Mouse (Mus musculus) brain, embryonic 18.5 days (tissue): ENCODE data around the gene Dennd1b.

Experiments used
- DNase-seq: peaks from one replicate; pipeline ENCODE4 v3.0.0-alpha.2; 2012; ENCODE audit warnings: low read depth, low spot score

Gene Dennd1b

DNA sequence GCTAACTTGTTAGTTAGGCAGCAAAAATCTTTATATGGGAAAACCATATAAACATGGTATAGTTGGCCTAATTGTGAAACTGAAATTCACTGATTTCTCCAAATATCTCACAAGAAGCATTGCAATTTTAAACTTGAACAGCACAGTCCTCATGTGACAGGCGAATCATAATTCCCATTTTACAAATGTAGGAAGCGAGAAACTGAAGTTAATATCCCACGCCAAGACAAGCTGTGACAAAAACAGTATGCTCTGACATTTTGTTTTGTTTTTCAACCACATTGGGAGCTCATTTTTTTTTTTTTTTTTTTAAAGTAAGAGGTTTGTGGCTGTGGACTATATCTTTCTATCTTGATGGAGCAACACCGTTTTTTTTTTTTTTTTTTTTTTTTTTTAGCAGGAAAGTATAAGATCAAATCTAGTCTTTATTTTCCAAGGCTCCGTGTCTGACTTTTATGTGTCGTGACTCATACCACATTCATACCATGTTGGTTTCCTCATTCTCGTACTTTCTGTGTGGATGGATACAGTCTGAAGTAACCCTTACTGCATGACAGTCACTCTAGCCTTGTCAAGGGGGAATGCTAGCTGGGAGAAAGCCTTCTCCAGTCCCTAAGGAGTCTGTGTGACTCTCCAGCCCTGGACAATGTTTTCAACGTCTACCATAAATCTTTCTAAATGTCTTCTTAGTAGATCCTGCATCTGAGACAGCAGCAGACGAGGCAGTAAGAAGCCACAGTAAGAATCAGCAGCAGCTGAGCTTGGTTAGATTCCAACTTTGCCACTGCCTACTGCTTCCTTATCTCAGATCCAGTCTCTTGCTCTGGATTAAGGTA is 751 bp upstream of the Dennd1b start:
- DNase-seq: no peak

GRCm38 (mm10) chr1:138963868-138964458 is 728 bp downstream of the Dennd1b start:
- no peak for DNase-seq

DNA sequence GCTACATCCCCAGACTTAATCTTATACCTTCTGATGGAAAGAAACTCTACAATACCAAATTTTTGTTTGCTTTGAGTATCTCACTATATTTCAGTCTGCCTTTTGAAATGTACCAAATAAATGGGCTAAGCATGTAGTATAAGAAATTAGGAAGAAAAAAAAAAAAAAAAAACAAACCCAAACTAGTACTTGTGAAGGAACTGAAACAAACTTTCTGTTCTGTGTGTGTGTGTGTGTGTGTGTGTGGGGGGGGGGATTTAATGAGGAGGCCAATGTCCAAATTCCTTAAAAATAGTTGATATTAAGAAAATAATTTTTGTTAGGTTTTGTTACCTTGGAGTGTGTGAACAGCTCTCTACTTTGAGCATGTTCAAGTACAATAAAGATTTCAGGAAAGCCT is 1.8 kb downstream of the Dennd1b start:
- no peak for DNase-seq

DNA sequence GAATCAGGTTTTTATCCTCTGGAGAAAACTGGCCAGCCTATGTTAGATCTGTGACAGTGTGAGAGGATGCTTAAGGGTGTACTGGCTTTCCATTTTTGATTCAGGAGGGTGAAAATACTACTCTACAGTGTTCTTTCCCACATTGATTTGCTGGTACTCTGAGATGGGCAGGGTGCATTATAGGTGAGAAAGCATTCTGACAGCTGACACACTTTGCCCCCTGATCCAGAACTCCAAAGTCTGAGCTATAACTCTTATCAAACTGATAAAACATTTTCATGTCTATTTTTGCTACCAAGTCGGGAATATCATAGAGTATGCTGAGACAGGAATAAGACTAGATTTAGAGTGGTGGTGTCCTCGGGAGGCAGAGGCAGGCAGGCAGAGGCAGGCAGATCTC is 2.3 kb downstream of the Dennd1b start:
- no peak for DNase-seq

GRCm38 (mm10) chr1:138967450-138967849 is 4.2 kb downstream of the Dennd1b start:
- DNase-seq: no peak

- no peak for DNase-seq
Measured at GRCm38 (mm10) chr1:138970053-138970452, 6.8 kb downstream of the Dennd1b start.

DNA sequence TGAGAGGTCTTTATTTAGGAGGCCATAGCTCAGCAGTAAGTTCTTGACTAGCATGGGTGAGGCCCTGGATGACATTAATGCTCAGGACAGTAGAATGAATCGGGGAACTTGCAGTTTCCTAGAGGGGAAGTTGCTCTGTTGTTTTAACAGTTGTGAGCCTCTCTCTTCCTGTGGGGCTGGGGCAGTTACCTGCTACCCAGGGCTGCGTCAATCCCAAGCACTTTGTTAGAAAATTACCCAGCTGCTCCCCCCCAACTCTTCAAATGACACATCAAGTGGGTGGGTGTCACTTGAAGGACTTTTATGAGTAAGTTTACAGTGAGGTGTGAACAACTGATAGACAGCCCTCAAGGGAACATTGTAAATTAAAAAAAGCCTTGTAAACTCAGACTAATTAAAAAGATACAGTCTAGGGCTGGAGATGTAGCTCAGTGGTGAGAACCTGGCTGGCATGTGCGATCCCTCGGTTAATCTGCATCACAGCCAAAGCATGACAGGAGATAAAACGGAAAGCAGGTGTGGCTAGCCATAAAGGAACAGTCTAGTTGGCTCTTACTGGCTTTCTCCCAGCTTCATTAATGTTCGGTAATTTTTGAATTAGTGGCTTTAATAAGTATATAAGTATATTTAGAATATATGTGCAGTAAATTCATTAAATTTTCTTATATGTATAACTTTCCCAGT is 10.4 kb downstream of the Dennd1b start:
- DNase-seq: no peak

- DNase-seq: no peak
Measured at GRCm38 (mm10) chr1:138974836-138975235, 11.6 kb downstream of the Dennd1b start.

- no peak for DNase-seq
Measured at GRCm38 (mm10) chr1:138975945-138976344, 12.7 kb downstream of the Dennd1b start.

GRCm38 (mm10) chr1:138982203-138982602 is 19.0 kb downstream of the Dennd1b start:
- DNase-seq: no peak

DNA sequence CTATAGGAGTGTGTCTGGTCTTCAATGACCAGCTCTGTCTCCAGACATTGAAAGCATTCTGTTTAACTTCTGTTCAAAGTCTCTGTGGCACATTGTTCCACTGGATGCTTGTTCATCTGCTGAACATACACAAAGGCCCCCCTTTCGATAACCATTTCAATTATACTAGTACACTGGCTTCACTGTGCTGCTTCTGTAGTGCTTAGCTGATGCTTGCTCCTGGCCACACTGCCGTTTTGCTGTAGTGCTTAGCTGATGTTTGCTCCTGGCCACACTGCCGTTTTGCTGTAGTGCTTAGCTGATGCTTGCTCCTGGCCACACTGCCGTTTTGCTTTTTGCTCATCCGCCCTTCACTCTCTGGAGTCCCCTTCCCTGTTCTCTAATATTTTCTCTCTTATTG is 19.4 kb downstream of the Dennd1b start:
- no peak for DNase-seq

- DNase-seq: no peak
Measured at GRCm38 (mm10) chr1:138983064-138983463, 19.8 kb downstream of the Dennd1b start.

- DNase-seq: no peak
Measured at GRCm38 (mm10) chr1:138983465-138983864, 20.2 kb downstream of the Dennd1b start.

DNA sequence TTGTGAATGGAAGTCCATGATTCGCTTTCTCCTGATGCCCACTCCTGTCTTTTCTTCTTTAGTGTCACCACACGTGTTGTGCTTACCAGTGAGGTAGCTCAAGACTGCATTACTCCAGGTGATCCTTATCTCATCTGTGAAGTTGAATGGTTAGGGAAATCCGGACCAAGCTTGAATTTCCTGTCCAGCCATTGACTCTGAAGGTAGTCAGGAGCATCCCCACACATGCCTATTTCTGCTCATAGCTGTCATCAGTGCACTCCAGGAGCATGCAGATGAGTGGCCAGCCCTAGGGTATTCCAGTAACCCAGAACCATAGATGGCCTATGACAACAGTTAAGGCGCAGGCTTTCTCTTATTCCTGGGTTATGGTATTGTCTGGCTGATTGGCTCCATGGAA is 20.9 kb downstream of the Dennd1b start:
- DNase-seq: no peak

DNA sequence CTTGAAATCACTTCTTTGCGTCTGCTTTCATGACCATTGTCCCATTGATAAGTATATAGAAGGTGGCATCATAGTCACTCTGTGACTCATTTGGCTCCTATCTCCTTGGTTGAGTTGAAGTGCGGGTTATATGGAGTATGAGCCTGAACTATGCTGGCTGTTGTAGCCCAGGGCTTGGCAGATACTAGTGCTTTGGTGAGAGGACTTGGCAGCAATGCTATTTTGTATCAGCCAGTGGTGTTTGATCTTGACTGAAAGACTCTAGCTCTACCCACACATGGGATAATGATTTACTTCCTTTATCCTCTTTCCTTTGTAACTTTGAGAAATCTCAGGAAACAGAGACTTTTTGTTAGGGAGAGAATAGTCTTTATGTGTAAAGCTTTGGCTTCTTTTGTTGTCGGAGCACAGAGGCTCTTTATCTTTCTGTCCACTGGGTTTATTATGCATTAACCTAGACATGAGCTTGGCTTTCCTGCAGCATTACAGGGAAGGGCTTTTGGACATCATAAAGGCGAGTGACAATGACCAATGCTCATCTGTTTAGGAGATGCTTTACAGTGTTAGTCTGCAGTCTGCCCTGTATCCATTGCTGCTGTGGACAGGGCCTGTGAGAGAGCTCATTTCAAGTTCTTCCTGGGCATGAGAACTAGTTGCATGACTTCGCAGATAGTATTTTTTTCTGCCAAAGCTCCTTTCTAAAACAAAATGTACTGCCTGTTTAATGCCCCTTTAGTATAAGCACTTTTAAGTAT is 29.3 kb downstream of the Dennd1b start:
- no peak for DNase-seq

- no peak for DNase-seq
Measured at GRCm38 (mm10) chr1:138995621-138996380, 32.6 kb downstream of the Dennd1b start.

DNA sequence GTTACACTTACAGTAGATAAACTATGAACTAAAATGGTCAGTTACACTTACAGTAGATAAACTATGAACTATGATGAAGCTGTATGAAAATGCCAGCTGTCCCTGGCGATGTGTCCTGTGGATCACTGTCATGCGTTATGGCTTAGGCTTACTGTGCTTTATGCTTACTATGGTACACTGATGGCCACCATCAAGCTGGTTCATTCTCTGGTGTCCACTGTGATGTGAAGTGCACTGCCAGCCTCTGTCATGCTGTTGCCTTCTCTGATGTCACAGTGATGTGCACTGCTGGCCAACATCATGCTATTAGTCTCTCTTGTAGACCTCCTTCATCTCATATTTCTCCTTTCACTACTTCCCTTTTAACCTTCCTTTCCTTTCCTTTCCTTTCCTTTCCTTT is 33.4 kb downstream of the Dennd1b start:
- no peak for DNase-seq

- no peak for DNase-seq
Measured at GRCm38 (mm10) chr1:139000675-139001379, 37.6 kb downstream of the Dennd1b start.

DNA sequence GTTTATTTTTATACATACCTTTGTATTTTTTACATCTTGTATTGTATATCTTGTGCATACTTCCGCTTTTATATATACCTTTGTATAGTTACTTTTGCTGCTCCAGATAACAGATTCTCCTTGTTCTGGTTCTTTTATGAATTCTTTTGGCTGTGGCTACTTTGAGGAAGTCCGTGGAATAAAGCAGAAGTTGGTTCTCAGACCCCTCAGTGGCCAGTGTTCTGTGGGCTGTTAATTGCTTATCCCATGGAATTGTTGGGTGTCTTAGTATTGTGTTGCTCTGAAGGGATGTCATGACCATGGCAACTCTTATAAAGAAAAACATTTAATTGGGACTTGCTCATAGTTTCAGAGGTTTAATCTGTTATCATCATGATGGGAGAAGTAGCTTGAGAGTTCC is 40.3 kb downstream of the Dennd1b start:
- DNase-seq: no peak

- DNase-seq: no peak
Measured at GRCm38 (mm10) chr1:139006000-139006399, 42.8 kb downstream of the Dennd1b start.

- DNase-seq: no peak
Measured at GRCm38 (mm10) chr1:139007475-139007874, 44.2 kb downstream of the Dennd1b start.
